Mouse (Mus musculus): ENCODE data around the gene Camta1. TPM values are rescaled to one million over a fixed set of nuclear protein-coding genes. Genes with fewer than 3 reads are reported as not detected.

Gene Camta1
- polyA plus RNA-seq, 1 experiment from 2014 or later = 137 TPM

DNA sequence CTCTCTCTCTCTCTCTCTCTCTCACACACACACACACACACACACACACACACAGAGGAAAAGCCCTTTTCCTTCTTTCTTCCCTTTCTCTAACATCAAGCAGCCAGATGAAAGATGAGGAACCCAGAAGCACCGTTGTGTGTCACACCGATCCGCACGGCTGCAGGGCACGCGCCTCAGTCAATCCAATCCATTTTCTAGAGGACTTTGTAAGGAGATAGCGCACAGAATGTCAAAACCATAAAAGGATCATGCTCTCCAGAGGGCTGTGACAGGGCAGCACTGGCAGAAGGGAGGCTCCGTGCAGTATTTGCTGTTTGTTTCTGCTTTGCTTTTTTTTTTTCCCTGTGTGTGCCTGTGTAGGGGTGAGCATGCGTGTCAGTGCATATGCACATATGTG lies 258.1 kb downstream of the Camta1 start:
- no peak overlapping the region for H3K4me2 ChIP-seq
- H3K4me1 ChIP-seq (ENCODE audit: control insufficient read depth, insufficient read depth, low read length) = no peaks in the 10 kb centered on the region
- H3K27me3 ChIP-seq (ENCODE audit: control insufficient read depth, insufficient read depth, low read length) = peaks cover 3% of the 10 kb centered on the region; the same call in 1 of the 2 replicates
- no peaks in the 10 kb centered on the region for H3K36me3 ChIP-seq (ENCODE audit: control insufficient read depth, insufficient read depth, low read length)
- ATAC-seq (replicated peaks; ENCODE audit: insufficient number of reproducible peaks, low FRiP score, low TSS enrichment) = no peak
- H3K27ac ChIP-seq (ENCODE audit: low read depth, low read length) = no peak overlapping the region
- H3K9ac ChIP-seq (ENCODE audit: low read depth, low read length) = no peak overlapping the region
- H3K9me3 ChIP-seq (replicated peaks; ENCODE audit: control insufficient read depth, low read length) = no peaks in the 10 kb centered on the region
- 82% methylated on average over 9 of the region's 9 CpGs for WGBS (ENCODE audit: insufficient replicate concordance)
- H3K4me3 ChIP-seq (ENCODE audit: low read depth, low read length) = no peak overlapping the region

DNA sequence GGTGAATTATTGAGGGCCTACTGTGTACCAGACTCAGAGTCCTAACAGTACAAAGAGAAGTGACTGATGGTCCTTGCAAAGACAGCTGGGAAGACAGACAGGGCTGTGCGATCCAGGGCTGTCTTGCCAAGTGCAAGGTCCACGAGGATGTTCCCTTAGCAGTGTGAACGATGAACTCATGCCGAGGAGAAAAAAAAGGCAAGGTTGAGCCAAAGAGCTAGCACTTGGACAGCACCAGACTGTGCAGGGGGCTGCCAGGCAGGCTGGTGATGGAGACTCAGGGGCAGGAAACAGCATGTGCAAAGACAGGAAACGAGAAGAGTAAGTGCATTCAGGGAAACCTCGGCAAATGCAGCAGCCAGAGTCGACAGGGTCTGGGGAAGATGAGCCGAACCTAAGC lies 266.6 kb downstream of the Camta1 start:
- Histone ChIP-seq H3K9me3 (replicated peaks; ENCODE audit: control insufficient read depth, low read length) (0 out of 2 replicates have a peak, but pooled peaks cover 2% of the 10 kb centered on the region), H3K4me3 (ENCODE audit: low read depth, low read length) (no peak overlapping the region), H3K4me2 (no peak overlapping the region), H3K27me3 (ENCODE audit: control insufficient read depth, insufficient read depth, low read length) (no peaks in the 10 kb centered on the region), H3K27ac (ENCODE audit: low read depth, low read length) (no peak overlapping the region), H3K4me1 (ENCODE audit: control insufficient read depth, insufficient read depth, low read length) (no peaks in the 10 kb centered on the region), H3K36me3 (ENCODE audit: control insufficient read depth, insufficient read depth, low read length) (no peaks in the 10 kb centered on the region), H3K9ac (ENCODE audit: low read depth, low read length) (no peak overlapping the region)
- 52% methylated on average over 8 of the region's 8 CpGs for WGBS (ENCODE audit: insufficient replicate concordance)
- ATAC-seq (replicated peaks; ENCODE audit: insufficient number of reproducible peaks, low FRiP score, low TSS enrichment) = no peak

DNA sequence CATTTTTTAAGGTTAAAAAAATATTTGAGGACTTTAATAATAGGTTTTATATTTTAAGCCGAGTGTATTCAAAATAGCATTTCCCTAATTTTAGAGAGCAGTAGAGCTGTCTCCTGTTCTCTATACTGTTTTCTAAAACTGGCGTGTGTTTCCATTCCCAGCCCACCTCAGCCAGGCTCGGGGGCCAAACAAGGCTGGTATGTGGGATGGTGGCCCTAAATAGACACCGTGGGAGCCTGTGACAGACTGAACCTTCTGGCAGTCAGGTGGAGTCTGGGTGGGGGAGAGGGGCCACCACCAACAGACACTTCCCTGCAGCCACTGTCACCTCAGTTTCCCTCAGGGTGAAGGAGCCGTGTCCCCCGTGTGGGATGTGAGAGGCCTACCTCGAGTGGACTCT lies 268.6 kb downstream of the Camta1 start:
- no peak overlapping the region for H3K9ac ChIP-seq (ENCODE audit: low read depth, low read length)
- H3K4me1 ChIP-seq (ENCODE audit: control insufficient read depth, insufficient read depth, low read length) = no peaks in the 10 kb centered on the region
- H3K4me2 ChIP-seq = no peak overlapping the region
- no peak for ATAC-seq (replicated peaks; ENCODE audit: insufficient number of reproducible peaks, low FRiP score, low TSS enrichment)
- no peak overlapping the region for H3K27ac ChIP-seq (ENCODE audit: low read depth, low read length)
- peaks cover 2% of the 10 kb centered on the region; the same call in 1 of the 2 replicates for H3K27me3 ChIP-seq (ENCODE audit: control insufficient read depth, insufficient read depth, low read length)
- no peak overlapping the region for H3K4me3 ChIP-seq (ENCODE audit: low read depth, low read length)
- H3K36me3 ChIP-seq (ENCODE audit: control insufficient read depth, insufficient read depth, low read length) = no peaks in the 10 kb centered on the region
- 0 out of 2 replicates have a peak, but pooled peaks cover 2% of the 10 kb centered on the region for H3K9me3 ChIP-seq (replicated peaks; ENCODE audit: control insufficient read depth, low read length)
- WGBS (ENCODE audit: insufficient replicate concordance) = 65% methylated on average over 7 of the region's 7 CpGs

DNA sequence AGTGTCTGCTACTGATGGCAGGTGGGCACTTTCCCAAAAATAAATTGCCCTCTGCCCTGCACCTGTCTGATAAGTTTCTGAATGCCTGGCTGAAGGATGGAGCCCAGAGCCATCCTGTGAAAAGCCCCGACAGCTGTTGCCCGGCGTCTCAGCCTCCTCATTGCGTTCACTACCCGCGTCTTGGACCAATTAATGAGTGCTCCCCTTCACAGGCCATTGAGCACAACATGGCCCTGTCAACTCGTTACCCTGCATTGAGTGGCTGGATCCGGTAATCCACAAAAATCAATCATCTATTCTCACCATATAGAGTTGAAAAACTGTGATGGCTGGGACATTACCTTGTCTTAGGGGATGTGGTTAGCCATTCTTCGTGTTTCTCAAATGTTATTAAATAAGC lies 275.6 kb downstream of the Camta1 start:
- Histone ChIP-seq H3K4me3 (ENCODE audit: low read depth, low read length) (no peak overlapping the region), H3K27me3 (ENCODE audit: control insufficient read depth, insufficient read depth, low read length) (peaks cover 2% of the 10 kb centered on the region; the same call in 1 of the 2 replicates), H3K27ac (ENCODE audit: low read depth, low read length) (no peak overlapping the region), H3K4me1 (ENCODE audit: control insufficient read depth, insufficient read depth, low read length) (no peaks in the 10 kb centered on the region), H3K9ac (ENCODE audit: low read depth, low read length) (no peak overlapping the region), H3K9me3 (replicated peaks; ENCODE audit: control insufficient read depth, low read length) (no peaks in the 10 kb centered on the region), H3K4me2 (no peak overlapping the region), H3K36me3 (ENCODE audit: control insufficient read depth, insufficient read depth, low read length) (no peaks in the 10 kb centered on the region)
- no peak for ATAC-seq (replicated peaks; ENCODE audit: insufficient number of reproducible peaks, low FRiP score, low TSS enrichment)
- WGBS (ENCODE audit: insufficient replicate concordance) = 83% methylated on average over 9 of the region's 9 CpGs

DNA sequence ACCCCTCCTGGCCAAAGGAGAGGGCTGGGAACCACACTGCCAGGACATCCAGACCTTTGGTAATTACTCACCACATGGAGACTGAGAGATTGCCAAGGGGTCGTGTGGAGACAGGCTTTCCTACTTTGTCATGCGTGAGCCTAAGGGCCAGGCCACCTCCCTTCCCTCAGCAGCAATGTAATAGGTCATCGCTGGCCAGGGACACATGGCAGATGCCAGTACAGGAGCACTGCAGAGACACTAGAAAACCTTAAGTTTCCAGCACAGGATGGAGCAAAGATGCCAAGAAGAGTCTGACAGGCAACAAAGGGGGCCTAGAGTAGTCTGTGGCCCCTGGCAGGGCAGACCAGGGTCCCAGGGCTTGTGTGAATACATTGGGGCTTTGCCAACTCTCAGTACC lies 283.7 kb downstream of the Camta1 start:
- Histone ChIP-seq H3K36me3 (ENCODE audit: control insufficient read depth, insufficient read depth, low read length) (no peaks in the 10 kb centered on the region), H3K9me3 (replicated peaks; ENCODE audit: control insufficient read depth, low read length) (no peaks in the 10 kb centered on the region)

DNA sequence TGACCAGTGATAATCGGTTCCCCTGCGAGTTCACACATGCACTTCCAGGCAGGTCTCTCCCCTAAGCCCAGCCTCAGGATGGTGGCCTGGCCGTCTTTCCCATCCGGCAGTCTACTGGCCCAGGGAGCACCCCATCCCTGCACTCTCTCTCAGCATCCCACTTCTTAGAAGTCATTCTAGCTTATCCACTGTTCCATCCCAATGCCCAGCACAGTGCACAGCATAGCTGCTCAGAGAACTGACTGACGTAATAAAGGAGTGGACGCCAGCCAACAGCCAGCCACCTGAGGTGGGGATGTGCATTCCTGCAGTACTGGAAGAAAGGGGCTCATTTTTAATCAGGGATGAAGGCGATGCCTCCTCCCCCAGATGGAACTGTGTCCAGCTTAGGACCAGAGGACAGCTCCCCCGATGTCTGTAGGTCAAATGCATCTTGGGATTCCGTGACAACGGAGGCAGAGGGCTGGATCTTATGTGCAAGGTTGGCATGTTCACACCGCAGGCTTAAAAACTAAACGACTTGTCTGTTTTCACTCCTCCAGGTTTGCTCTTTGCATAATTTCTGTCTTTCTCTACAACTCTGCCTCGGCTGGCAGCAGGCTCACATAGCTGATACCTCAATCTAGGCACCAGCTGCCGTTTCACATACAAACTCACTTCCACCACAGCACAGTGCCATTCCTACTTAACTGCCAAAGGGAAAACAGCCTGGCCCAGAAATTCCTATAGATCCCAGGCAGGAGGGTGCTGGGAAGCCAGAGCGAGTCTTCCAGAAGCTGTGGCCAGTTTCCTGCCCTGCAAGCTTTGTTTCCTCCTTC lies 285.2 kb downstream of the Camta1 start:
- no peak for ATAC-seq (replicated peaks; ENCODE audit: insufficient number of reproducible peaks, low FRiP score, low TSS enrichment)
- WGBS (ENCODE audit: insufficient replicate concordance) = 64% methylated on average over 15 of the region's 15 CpGs

More for the DNA sequence above, 283.7 kb downstream of the Camta1 start:
- Histone ChIP-seq H3K27ac (ENCODE audit: low read depth, low read length) (no peak overlapping the region), H3K27me3 (ENCODE audit: control insufficient read depth, insufficient read depth, low read length) (no peaks in the 10 kb centered on the region), H3K4me3 (ENCODE audit: low read depth, low read length) (no peak overlapping the region), H3K4me2 (no peak overlapping the region), H3K4me1 (ENCODE audit: control insufficient read depth, insufficient read depth, low read length) (no peaks in the 10 kb centered on the region), H3K9ac (ENCODE audit: low read depth, low read length) (no peak overlapping the region)
- WGBS (ENCODE audit: insufficient replicate concordance) = 69% methylated on average over 3 of the region's 3 CpGs
- no peak for ATAC-seq (replicated peaks; ENCODE audit: insufficient number of reproducible peaks, low FRiP score, low TSS enrichment)

DNA sequence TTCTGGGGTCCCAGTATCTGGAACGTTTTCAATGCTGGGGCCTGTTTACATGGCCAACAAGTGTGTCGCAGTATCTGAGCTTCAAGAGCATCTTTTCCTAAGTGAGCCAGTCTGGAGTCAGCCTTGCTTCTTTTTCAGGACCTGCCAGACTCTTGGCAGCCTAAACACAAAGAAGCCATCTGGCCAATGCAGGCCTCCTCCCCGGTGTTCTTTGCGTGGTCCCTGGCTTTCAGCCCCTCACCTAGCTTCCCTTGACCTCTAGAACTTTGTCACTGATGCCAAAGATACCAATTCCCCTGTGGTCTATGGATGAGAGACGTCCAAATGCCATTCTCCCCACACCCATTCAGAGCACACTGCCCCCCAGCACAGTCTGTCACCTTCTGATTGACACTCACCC lies 289.0 kb downstream of the Camta1 start:
- no peak overlapping the region for H3K27ac ChIP-seq (ENCODE audit: low read depth, low read length)
- H3K4me2 ChIP-seq = no peak overlapping the region
- ATAC-seq (replicated peaks; ENCODE audit: insufficient number of reproducible peaks, low FRiP score, low TSS enrichment) = no peak
- H3K27me3 ChIP-seq (ENCODE audit: control insufficient read depth, insufficient read depth, low read length) = no peaks in the 10 kb centered on the region
- WGBS (ENCODE audit: insufficient replicate concordance) = 51% methylated on average over 5 of the region's 5 CpGs
- H3K4me3 ChIP-seq (ENCODE audit: low read depth, low read length) = no peak overlapping the region
- H3K9me3 ChIP-seq (replicated peaks; ENCODE audit: control insufficient read depth, low read length) = no peaks in the 10 kb centered on the region
- H3K4me1 ChIP-seq (ENCODE audit: control insufficient read depth, insufficient read depth, low read length) = no peaks in the 10 kb centered on the region
- no peaks in the 10 kb centered on the region for H3K36me3 ChIP-seq (ENCODE audit: control insufficient read depth, insufficient read depth, low read length)
- no peak overlapping the region for H3K9ac ChIP-seq (ENCODE audit: low read depth, low read length)

More for the DNA sequence above, 285.2 kb downstream of the Camta1 start:
- Histone ChIP-seq H3K4me3 (ENCODE audit: low read depth, low read length) (no peak overlapping the region), H3K27me3 (ENCODE audit: control insufficient read depth, insufficient read depth, low read length) (no peaks in the 10 kb centered on the region), H3K9me3 (replicated peaks; ENCODE audit: control insufficient read depth, low read length) (no peaks in the 10 kb centered on the region), H3K9ac (ENCODE audit: low read depth, low read length) (no peak overlapping the region), H3K4me1 (ENCODE audit: control insufficient read depth, insufficient read depth, low read length) (no peaks in the 10 kb centered on the region), H3K4me2 (no peak overlapping the region), H3K27ac (ENCODE audit: low read depth, low read length) (no peak overlapping the region), H3K36me3 (ENCODE audit: control insufficient read depth, insufficient read depth, low read length) (no peaks in the 10 kb centered on the region)

DNA sequence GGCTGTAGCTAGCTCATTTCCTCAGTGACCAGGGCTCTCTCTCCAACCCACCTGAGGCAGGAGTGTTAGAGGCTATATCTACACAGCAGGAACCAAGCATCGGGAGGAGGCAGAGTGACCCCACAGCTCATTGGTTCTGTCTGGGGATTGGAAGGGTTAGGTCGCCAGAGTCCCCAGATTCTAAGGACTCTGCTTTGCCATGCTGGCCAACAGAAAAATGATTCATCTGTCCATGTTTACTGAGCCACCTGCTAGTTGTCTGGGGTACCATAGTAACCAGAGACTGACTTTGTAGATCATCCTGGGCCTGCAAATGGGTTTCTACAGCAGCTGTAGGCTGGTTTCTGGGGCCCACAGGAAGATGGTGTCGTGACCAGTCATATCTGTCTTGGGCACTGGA lies 292.1 kb downstream of the Camta1 start:
- Histone ChIP-seq H3K4me1 (ENCODE audit: control insufficient read depth, insufficient read depth, low read length) (no peaks in the 10 kb centered on the region), H3K27ac (ENCODE audit: low read depth, low read length) (no peak overlapping the region), H3K4me3 (ENCODE audit: low read depth, low read length) (no peak overlapping the region), H3K27me3 (ENCODE audit: control insufficient read depth, insufficient read depth, low read length) (no peaks in the 10 kb centered on the region), H3K9me3 (replicated peaks; ENCODE audit: control insufficient read depth, low read length) (no peaks in the 10 kb centered on the region), H3K4me2 (no peak overlapping the region), H3K9ac (ENCODE audit: low read depth, low read length) (no peak overlapping the region), H3K36me3 (ENCODE audit: control insufficient read depth, insufficient read depth, low read length) (no peaks in the 10 kb centered on the region)
- no peak for ATAC-seq (replicated peaks; ENCODE audit: insufficient number of reproducible peaks, low FRiP score, low TSS enrichment)
- 62% methylated on average over 3 of the region's 3 CpGs for WGBS (ENCODE audit: insufficient replicate concordance)

DNA sequence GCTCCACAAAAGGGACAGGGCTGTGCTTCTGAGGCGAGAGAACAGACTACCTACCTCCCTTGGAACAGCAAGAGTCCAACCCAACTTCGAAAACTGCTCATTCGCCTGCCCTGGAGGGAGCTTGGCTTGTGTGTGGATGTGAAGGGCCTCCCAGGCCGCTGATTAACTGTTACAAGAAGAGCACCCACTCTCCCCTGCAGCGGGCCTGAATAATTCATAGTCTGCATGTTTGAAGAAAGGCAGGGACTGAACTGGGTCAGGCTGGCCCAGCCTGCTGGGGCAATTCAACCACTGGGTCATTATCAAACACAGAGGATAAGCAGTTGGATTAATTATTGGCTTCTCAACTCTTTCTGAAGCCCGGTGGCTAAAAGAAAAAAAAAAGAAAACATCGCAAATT lies 292.8 kb downstream of the Camta1 start:
- Histone ChIP-seq H3K36me3 (ENCODE audit: control insufficient read depth, insufficient read depth, low read length) (no peaks in the 10 kb centered on the region), H3K9me3 (replicated peaks; ENCODE audit: control insufficient read depth, low read length) (no peaks in the 10 kb centered on the region), H3K27ac (ENCODE audit: low read depth, low read length) (no peak overlapping the region), H3K4me2 (no peak overlapping the region), H3K4me1 (ENCODE audit: control insufficient read depth, insufficient read depth, low read length) (no peaks in the 10 kb centered on the region), H3K4me3 (ENCODE audit: low read depth, low read length) (no peak overlapping the region), H3K9ac (ENCODE audit: low read depth, low read length) (no peak overlapping the region), H3K27me3 (ENCODE audit: control insufficient read depth, insufficient read depth, low read length) (no peaks in the 10 kb centered on the region)
- 69% methylated on average over 7 of the region's 7 CpGs for whole genome bisulfite sequencing (ENCODE audit: insufficient replicate concordance)
- no peak for ATAC-seq (replicated peaks; ENCODE audit: insufficient number of reproducible peaks, low FRiP score, low TSS enrichment)
